Mouse (Mus musculus) MEL-GATA-1-ER (cell line): Measurements from ENCODE around the gene Serpina3m.
"Not testable (repeated sequence)": the region's sequence is repeated elsewhere in the genome, so short reads cannot be mapped to it uniquely, and the experiment has no call there.

ENCODE experiments used
- DNase-seq: peaks from one replicate; pipeline ENCODE4 v3.0.0-alpha.2; 2012; ENCODE audit warnings: low read depth; ENCODE audit errors: extremely low read depth

The Serpina3m gene

DNA sequence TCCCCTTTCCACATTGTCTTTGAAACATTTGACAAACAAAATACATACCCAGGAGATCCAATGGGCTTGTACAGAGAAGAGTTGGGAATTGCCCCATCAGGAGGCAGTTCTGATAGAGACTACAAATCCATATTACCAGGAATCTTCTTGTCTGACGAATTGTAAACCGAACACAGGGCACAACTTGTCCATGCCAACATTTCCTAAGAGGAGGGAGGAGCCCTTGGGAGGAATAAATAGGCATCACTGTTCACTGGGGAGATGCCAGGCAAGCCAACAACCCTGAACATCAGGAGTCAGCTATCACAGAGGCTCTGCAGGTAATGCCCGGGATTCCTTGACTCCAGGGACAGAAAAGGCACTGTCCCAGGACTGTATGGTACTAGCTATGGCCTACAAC lies at the start of gene Serpina3m, which contains the start of gene Serpina3k:
Gene Serpina3m (plus strand): TSS at position 261 of the 400 bp plus-strand sequence.
Gene Serpina3k (plus strand): TSS at position 261 of the 400 bp plus-strand sequence.
- DNase-seq = not testable (repeated sequence)

DNA sequence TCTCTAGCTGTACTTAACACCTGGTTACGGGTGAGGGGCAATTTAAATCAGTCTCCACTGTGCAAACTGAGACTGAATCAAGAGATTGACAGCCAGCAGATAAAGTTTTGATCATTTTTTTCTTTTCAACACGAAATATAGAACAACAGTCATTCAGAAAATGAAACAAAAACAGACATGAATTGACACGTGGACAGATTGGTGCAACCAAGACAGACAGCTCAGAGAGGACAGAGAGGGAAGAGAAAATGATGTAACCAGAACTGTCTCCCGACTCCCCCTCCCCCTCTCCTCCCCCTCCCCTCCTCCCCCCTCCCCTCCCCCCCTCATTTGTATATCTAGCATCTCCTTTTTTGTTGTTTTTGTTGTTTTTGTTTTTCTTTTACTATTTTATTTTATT lies 48.4 kb upstream of the Serpina3m start:
- DNase-seq = no peak

DNA sequence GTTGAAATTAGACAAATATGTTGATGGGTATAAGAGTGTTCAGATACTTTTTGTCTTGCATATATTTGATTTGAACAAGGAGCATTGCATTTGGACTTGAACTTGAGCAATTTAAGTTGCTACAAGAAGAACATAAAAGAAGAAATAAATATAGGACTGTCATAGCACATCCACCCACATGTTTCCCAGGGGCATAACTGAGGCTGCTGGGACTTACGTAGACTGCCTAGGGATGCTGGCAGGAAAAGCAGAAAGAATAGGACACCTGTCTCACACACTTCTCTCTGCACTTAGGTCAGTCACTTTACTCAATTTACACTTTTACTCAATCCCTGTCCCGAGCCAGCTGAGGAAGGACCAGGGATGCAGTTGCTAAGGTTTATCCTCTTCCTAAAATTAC lies 44.3 kb upstream of the Serpina3m start:
- no peak for DNase-seq

DNA sequence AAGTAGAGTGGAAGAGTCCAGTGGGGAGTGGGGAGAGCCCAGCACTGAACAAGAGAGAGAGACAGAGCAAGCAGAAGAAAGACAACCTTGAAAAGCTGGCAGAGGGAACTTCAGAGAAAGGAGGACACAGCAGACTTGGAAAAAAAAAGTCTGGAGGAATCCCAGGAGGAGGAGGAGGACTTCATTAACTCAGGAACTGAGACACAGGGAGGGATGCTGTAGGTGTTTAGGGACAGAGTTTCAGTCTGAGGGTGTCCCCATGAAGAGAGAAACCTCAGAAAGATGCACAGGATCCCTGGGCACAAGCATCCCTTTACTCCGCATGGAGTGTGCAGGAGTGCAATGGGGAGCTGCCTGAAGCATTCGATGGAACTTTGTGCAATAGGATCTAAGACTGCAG lies 40.2 kb upstream of the Serpina3m start:
- DNase-seq = no peak

DNA sequence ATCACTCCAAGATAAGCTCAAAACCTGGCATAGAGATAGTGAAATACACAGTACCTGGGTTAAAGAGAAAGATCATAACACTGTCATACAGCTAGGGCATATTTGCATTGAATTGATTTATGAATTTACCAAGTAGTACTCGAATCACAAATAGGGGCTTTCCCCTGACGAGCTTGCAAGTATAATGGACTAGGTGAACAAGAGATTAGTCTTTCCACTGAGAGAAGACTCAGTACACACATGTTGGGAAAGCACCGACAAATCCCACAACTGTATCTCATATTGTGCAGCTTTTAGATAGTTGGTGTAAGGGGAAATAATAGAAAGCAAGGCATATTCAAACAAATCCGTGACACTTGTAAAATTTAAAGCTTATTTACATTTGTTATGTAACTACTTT lies 32.3 kb upstream of the Serpina3m start:
- no peak for DNase-seq

DNA sequence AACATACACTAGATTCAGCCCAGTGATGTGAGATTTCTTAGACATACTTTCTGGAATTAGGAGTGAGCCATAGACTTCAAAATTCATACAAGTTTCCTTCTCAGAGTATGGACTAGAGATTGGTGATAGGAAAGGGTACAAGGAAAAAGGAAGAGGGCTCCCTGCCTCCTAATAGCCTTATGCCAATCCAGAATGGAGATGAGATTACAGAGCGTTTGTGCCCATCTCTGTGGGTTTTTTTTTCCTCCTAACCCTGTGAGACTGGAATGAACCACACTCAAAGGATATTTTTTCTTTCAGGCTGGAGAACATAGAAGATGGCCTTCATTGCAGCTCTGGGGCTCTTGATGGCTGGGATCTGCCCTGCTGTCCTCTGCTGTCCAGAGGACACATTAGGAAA lies 24.0 kb upstream of the Serpina3m start, which contains the start of gene Serpina3j:
Gene Serpina3j (plus strand): TSS at position 301 of the 400 bp plus-strand sequence.
- DNase-seq = no peak

DNA sequence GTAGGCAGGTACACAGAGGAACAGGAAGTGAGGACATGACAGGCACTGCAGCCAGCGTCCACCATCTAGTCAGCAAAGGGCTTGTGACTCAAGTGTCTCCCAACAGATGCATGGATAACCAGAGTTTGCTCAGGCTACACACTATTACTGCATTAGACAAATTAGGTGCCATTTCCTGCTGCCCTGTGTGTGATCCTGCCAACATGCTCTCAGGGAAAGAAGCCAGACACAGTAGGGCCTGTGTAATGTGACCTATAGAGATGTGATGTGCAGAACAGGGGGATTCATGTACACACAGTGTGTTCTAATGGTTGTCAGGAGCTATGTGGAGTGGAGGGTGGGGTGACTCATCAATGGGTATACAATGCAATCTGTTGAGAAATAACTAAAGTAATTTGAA lies 15.8 kb upstream of the Serpina3m start:
- no peak for DNase-seq

DNA sequence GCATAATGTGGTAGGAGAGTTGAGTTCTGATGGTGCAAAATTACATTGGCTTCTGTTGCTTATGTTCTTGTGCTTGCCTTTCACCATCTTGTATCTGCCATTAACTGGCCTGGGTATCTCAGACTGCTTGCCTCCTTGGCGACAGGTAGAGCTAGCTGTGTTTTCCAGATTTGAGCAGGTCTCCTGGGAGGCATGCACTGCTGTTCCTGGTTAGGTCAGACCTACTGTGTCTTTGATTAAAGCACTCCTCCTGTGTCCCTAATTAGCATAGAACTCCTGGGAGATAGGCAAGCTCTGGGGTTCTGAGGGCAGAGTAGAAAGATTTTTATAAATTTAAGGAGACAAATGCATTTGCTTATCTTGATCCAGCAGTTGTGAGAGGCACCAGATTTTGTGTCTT lies 6.6 kb upstream of the Serpina3m start:
- DNase-seq = no peak

DNA sequence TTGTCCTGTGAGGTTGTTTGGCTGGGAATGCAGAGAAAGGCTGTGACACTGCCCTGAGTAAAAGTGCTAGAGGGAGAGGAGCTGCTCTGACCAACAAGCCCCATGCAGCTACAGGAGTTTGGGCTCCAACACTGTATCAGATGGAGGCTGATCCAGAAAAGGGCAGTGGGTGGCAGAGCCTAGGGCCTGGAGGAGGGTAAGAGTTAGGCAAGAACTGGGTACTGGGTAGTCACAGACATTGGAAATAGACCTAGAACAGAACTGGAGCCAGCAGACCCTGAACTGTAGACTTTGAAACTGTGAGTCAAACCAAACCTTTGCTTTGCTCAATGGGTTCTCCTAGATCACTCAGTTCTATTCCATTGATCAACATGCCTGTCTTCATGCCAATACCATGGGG lies 1.4 kb upstream of the Serpina3m start:
- DNase-seq = not testable (repeated sequence)

DNA sequence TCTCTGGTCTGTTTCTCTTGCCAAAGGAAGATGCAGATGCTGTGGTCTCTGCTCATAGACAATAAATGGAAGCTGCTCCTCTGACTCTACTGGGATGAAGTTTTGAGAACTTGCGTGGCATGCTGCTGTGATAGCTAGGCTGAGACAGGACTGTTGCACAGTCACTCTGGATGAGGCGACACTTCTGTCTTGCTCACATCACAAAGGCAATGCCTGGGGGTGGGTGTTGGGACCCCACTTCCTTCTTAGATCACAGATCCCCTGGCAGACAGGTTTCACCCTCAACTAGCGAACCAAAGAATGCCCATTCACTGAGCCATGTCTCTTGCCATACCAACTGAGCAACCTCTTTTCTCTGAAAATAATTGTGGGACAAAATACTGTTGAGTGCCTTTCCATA lies 419 bp downstream of the Serpina3m start:
- DNase-seq = no peak

DNA sequence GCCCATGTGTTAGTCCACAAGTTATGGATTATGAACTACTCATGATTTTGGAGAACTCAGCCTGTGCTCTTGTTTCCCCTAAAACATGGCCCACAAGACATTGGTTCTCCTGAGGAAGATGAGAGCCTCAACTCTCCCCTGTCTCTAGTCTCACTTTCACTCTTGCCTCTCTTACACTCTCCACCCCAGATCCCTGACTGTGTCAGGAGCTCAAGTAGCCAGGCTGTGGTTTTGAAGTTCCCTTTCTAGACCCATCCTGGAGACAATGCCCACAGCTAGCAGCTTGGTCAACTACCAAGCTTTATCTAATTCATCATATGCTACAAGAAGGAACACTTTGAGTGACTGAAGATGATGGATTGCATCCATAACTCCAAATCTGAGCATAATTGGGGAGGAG lies 4.2 kb downstream of the Serpina3m start:
- DNase-seq = not testable (repeated sequence)

DNA sequence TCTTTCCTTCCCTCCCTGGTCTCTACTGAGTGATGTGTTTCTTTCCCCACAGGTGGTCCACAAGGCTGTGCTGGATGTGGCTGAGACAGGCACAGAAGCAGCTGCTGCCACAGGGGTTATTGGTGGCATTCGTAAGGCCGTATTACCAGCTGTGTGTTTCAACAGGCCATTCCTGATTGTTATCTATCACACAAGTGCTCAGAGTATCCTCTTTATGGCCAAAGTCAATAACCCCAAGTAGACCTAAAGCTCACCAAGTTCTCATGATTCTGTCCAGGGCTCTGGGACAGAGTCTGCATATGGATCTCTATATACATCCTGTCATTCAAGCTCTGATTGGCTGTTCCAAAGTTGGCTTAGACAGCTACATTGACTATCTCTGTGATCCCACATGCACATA lies 6.9 kb downstream of the Serpina3m start:
- DNase-seq = no peak

DNA sequence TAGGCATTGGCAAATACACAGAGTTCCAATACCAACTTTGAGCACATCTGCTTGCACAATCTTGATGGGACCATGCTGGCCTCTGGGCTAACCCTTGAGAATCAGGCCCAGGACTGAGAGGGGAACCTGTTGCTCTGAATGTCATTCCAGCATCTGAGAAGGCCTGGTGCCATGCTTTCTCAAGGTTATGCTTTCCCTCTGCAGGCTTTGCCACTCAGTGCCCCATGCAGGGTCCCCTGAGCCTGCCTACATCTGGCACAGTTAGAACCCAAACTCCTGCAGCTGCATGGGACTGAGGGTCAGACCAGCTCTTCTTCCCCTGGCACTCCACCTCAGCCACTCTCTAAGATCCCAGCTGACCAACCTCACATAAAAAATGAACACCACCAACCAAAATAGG lies 7.4 kb downstream of the Serpina3m start:
- no peak for DNase-seq

DNA sequence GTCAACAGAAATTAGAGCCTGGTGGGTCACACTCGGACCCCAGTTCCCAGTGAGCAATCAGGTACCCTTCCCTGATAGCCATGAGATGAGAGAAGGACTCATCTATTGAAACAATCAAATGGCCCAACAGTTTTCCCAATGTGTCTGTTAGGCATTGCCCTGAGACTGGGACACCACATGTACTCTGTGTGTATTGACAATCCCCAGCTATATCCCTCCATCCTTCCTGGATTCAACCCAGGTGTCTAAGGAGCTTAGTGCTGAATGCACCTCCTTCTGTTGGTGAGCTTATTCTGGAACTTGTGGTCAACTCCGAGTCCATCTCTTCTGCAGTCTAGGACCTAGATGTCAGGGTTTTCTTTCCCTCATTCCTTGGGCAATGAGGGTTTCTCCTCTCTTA lies 8.8 kb downstream of the Serpina3m start:
- DNase-seq = no peak

DNA sequence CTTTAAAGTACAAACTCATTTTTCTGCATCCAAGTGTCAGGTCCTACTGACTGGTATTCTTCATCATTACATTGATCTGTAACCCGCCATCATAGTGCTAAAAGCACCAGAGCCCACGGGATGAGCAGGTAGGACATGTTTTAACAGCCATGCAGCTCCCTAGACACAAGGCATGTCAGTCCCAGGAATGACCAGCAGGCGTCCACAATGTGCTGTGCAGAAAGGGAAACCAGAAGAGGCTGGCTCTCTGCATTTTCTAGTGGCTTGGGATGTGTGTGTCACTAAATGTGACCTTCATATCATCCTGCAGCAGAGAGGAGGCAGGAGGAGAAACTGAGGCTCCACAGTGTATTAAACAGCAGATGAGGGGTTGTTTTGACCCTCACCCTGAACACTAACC lies 13.5 kb downstream of the Serpina3m start:
- DNase-seq = not testable (repeated sequence)

DNA sequence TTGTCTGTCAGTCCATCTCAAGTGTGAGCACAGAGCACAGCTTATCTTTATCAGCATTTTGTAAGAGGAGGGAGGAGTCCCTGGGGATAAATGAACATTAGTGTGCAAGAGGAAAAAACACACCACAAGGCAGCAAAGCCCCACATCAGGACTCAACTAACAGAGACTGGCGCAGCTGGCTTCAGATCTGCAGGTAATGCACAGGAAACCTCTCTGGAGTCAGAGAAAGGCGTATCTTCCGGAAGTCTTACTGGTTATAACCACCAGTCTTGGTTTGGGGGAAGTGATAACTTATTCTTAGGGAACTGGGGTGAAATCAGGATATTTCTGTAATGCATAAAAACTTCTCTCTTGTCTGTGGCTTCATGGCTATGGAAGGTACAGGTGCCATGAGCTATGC lies 17.7 kb downstream of the Serpina3m start:
- no peak for DNase-seq

DNA sequence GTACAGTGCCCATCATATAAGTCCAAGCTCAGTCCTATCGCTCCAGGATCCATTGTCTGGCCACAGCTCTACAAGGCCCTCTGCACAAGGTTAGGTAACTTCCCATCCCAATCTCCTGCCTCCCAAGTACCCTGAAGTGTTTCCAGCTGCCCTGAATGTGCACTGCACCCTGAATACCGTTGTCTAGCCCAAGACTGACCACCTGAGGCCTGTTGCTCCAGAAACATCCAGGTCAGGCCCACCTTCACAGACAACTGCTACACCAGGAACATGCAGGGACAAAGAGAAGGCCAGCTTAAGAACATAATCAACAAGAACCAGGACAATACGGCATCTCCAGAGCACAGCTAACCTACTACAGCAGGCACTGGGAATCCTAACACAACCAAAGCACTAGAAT lies 31.7 kb downstream of the Serpina3m start:
- no peak for DNase-seq

DNA sequence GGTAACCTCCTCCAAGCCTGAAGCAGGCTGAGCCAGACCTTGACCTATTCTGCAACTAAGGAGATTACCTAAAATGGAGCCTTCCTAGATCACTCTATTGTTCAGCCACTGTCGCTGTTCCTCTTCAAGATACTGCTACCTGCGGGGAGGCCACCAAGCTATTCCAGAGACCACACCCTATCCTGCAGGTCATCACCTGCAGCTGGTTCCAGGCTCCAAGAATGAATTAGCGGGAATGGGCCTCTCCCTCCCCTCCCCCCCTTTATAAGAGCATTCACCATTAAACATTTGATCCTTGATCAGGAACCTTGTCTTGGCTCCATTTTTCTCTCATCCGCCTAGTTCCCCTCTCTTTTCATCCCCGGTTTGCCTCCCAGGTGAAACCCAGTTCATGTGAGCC lies 38.9 kb downstream of the Serpina3m start:
- not testable (repeated sequence) for DNase-seq

DNA sequence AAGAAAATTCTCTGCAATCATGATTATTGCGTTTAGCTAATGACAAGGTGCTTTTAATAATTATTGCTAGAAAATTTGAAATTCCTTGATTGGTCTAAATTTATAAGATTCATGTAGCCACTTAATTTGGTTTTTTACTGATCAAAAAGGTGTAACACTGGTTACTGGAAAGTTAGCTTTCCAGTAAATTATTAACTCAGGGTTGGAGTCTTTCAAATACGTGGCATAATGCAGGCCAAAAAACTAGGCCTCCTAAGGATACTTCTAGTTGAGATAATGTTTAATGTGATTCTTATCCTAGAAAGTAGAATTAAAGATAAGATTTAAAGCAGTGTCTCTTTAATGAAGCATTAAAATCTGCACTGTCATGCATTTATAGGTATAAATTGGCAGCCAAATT lies 40.1 kb downstream of the Serpina3m start:
- not testable (repeated sequence) for DNase-seq

DNA sequence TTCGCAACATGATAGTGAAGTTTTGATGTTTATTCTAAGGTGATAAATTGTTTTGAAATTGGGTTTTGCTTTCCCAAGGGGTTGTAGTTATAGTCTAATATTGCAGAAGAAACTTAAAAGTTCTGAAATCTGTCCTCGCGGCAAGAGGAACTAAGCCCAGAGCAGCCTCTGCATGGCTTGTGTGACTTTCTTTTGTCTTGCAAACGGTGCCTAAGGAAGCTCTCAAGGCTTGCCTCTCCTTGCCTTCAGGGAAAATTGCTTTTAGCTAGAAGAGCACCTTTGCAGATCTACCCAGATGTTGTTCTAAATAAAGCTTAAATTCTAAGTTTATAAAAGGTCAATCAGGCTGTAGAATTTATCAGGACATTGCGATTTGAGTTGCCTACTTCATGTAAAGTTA lies 40.5 kb downstream of the Serpina3m start:
- not testable (repeated sequence) for DNase-seq

DNA sequence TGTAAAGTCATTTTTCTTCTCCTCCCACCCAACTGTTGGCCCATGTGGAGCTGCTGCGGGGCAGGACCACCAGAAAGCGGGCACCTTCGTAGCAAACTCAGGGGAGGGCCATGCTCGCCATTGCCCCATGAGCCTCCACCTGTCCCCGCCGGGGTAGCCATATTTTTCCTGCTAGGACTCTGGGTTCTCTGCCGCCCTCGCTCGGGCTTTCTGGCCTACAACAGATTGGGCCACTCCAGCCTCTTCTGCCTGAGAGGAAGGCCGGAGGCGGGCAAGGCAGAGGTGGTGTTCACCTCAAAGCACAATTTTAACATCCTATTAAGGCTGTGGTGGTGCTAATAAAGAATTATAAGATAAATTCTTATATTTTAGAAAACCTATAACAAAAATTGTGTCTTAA lies 41.6 kb downstream of the Serpina3m start:
- DNase-seq = no peak

DNA sequence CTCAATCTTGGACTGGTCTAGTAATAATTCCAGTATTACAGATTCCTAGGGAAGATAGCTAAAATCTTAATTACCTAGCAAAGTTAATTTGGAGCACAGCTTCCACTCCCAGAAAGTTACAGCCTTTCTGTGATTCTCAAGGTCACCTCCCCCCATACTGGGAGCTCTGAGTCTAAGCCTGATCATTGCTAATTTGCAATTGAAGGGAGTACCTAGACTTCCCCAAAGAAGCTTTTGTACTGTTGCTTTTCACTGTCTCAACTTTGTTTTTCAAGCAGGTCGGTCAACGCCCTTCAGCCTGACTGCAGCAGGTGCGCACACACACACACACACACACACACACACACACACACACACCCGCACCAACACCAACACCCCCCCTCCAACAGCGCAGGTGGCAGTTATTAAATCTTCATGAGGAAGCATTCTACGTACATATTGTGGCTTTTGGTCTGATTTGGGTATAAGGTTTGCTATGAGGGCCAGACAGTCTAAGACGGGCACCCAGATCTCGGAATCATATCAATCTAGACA lies 42.9 kb downstream of the Serpina3m start:
- DNase-seq = not testable (repeated sequence)

DNA sequence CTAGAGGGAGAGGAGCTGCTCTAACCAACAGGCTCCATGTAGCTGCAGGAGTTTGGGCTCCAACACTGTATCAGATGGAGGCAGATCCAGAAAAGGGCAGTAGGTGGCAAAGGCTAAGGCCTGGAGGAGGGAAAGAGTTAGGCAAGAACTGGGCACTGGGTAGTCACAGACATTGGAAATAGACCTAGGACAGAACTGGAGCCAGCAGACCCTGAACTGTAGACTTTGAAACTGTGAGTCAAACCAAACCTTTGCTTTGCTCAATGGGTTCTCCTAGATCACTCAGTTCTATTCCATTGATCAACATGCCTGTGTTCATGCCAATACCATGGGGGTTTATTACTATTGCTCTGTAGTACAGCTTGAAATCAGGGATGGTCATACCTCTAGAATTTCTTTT lies 47.7 kb downstream of the Serpina3m start:
- DNase-seq = not testable (repeated sequence)

DNA sequence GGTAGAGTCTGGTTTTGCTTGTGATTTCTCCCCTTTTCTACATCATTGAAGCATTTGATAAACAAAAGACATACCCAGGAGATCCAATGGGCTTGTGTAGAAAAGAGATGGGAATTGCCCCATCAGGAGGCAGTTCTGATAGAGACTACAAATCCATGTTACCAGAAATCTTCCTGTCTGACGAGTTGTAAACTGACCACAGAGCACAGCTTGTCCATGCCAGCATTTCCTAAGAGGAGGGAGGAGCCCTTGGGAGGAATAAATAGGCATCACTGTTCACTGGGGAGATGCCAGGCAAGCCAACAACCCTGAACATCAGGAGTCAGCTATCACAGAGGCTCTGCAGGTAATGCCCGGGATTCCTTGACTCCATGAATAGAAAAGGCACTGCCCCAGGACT lies 48.6 kb downstream of the Serpina3m start:
- not testable (repeated sequence) for DNase-seq
